Mouse (Mus musculus) stomach, postnatal 0 days (tissue): ENCODE results near the gene Stard3. TPM values are rescaled to one million over a fixed set of nuclear protein-coding genes. Genes with fewer than 3 reads are reported as not detected.
A peak's percentile ranks its signal among the peaks of the same experiment; 100 is the strongest.

ENCODE experiments used
- ATAC-seq: fragments of 200-750 bp; cut with Nextera tagmentation; 2 replicates; pipeline ENCODE4 v1.8.0; 2017; ENCODE audit not compliant: low FRiP score, low TSS enrichment
- DNase-seq: peaks from one replicate; pipeline ENCODE4 v3.0.0-alpha.2; 2016; ENCODE audit warnings: low spot score
- H3K27ac ChIP-seq: fragments of 300-500 bp; sonication (generic); replicated peaks from 2 replicates; pipeline ENCODE4 v1.5.1; 2014; ENCODE audit warnings: mild to moderate bottlenecking, control low read depth
- H3K27me3 ChIP-seq: fragments of 300-500 bp; sonication (generic); 2 replicates; pipeline ENCODE4 v1.6.1; 2014; ENCODE audit warnings: low read length; ENCODE audit not compliant: control insufficient read depth, insufficient read depth
- H3K36me3 ChIP-seq: fragments of 300-500 bp; sonication (generic); 2 replicates; pipeline ENCODE4 v1.6.1; 2014; ENCODE audit warnings: low read length, mixed read lengths; ENCODE audit not compliant: control insufficient read depth, insufficient read depth
- H3K4me1 ChIP-seq: fragments of 300-500 bp; sonication (generic); replicated peaks from 2 replicates; pipeline ENCODE4 v1.6.1; 2014; ENCODE audit warnings: antibody characterized with exemption; ENCODE audit not compliant: control insufficient read depth, insufficient read depth
- H3K4me2 ChIP-seq: fragments of 300-500 bp; sonication (generic); replicated peaks from 2 replicates; pipeline ENCODE4 v1.6.1; 2014; ENCODE audit warnings: low read depth, mild to moderate bottlenecking, control low read depth, moderate library complexity
- H3K4me3 ChIP-seq: fragments of 300-500 bp; sonication (generic); 2 replicates; pipeline ENCODE4 v1.5.1; 2014; ENCODE audit warnings: low read depth, low read length, control low read depth
- H3K9ac ChIP-seq: fragments of 300-500 bp; sonication (generic); 2 replicates; pipeline ENCODE4 v1.6.1; 2014; ENCODE audit warnings: mild to moderate bottlenecking, low read length, control low read depth, mixed read lengths
- H3K9me3 ChIP-seq: fragments of 300-500 bp; sonication (generic); 2 replicates; pipeline ENCODE4 v1.6.1; 2016; ENCODE audit warnings: low read length; ENCODE audit not compliant: control insufficient read depth
- CTCF ChIP-seq: IDR thresholded peaks from 2 replicates; pipeline ENCODE4 v1.5.1; 2016; ENCODE audit warnings: antibody characterized with exemption, low read depth, mild to moderate bottlenecking, moderate library complexity
- EP300 ChIP-seq: optimal IDR thresholded peaks from 2 replicates; pipeline ENCODE3; 2016; ENCODE audit warnings: antibody characterized with exemption
- WGBS: fragments of 180-500 bp; shearing (Covaris S2); extraction: QIAGEN DNeasy Blood & Tissue Kit; methylation state at CpG from one replicate; pipeline ENCODE4 v1.1.7; 2014; 5-methylcytosine and 5-hydroxymethylcytosine counted together
- polyA plus RNA-seq: library from polyadenylated mRNA; unstranded; fragments of >200 nt; fragmentation: Nextera tagmentation; extraction: Ambion mirVana; gene quantifications from 2 replicates; pipeline ENCODE4 v1.2.1, GENCODE M21; 2015

Gene Stard3
- polyA plus RNA-seq, 1 experiment from 2014 or later: 24.9 TPM

DNA sequence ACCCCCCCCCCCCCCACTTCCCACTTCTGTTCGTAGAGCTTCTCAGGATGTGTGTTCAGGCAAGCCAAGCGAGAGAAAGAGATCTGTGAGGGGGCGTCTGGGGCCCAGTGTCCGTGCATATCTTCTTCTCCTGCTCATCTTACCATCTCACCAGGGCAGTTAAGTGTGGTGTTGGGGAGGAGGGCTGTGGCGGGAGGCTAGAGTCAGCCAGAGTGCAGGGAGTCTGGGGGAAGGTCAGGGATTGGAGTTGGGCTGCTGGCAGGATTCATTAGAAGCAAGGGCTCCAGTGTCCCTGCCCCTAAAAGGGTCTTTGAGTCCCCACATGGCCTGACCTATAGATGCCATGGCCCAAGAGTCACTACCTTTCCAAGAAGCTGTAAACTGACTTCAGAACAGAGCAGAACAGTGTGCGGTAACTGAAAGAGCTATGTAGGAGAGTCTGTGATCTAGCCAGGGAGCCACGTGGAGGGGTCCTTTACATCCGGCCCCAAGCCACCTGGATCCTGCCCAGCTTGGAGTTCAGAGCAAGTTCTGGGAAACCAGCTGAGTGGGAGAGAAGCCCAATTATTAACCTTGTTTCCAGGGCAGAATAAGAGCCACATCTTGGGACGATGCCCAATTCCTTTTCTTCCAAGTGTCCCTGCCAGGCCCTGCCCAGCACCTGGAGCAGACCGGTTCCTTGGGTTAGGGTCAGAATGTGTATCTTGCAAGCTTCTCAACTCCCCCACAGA, 34.9 kb upstream of the Stard3 start:
- no peak overlapping the region for H3K27ac ChIP-seq
- no peak for ATAC-seq
- H3K36me3 ChIP-seq: no peaks in the 10 kb centered on the region
- H3K4me3 ChIP-seq: no peak overlapping the region
- H3K27me3 ChIP-seq: peaks cover 54% of the 10 kb centered on the region
- WGBS: 3% methylated on average over 10 of the region's 10 CpGs
- no peak overlapping the region for H3K4me2 ChIP-seq
- no peak overlapping the region for H3K9ac ChIP-seq
- no peaks in the 10 kb centered on the region for H3K9me3 ChIP-seq
- TF ChIP-seq EP300: no peak
- no peak for TF ChIP-seq CTCF
- DNase-seq: no peak
- no peaks in the 10 kb centered on the region; the same call in 1 of the 2 replicates for H3K4me1 ChIP-seq

GRCm38 (mm10) chr11:98323933-98324332, 34.2 kb upstream of the Stard3 start:
- peaks cover 56% of the 10 kb centered on the region for H3K27me3 ChIP-seq
- H3K4me2 ChIP-seq: no peak overlapping the region
- TF ChIP-seq EP300: no peak
- peak; percentile 17; the same call in 1 of the 2 replicates for TF ChIP-seq CTCF
- no peaks in the 10 kb centered on the region; the same call in 1 of the 2 replicates for H3K4me1 ChIP-seq
- no peaks in the 10 kb centered on the region for H3K9me3 ChIP-seq
- DNase-seq (peak; percentile 62), ATAC-seq (no peak)
- WGBS: 4% methylated on average over 9 of the region's 9 CpGs
- H3K4me3 ChIP-seq: no peak overlapping the region
- H3K9ac ChIP-seq: no peak overlapping the region
- H3K36me3 ChIP-seq: no peaks in the 10 kb centered on the region
- no peak overlapping the region for H3K27ac ChIP-seq

- H3K27me3 ChIP-seq: peaks cover 58% of the 10 kb centered on the region
- WGBS: 5% methylated on average over 14 of the region's 14 CpGs
Observed at GRCm38 (mm10) chr11:98325191-98325820, 32.9 kb upstream of the Stard3 start.

GRCm38 (mm10) chr11:98325821-98326218, 32.3 kb upstream of the Stard3 start:
- H3K27me3 ChIP-seq: peaks cover 58% of the 10 kb centered on the region
- no peak overlapping the region for H3K4me2 ChIP-seq
- H3K36me3 ChIP-seq: no peaks in the 10 kb centered on the region
- H3K4me1 ChIP-seq: no peaks in the 10 kb centered on the region; the same call in 1 of the 2 replicates
- 4% methylated on average over 22 of the region's 22 CpGs for WGBS
- no peak for DNase-seq
- H3K27ac ChIP-seq: no peak overlapping the region
- ATAC-seq: no peak
- H3K4me3 ChIP-seq: no peak overlapping the region
- TF ChIP-seq EP300 (no peak), CTCF (no peak)
- no peak overlapping the region for H3K9ac ChIP-seq
- no peaks in the 10 kb centered on the region for H3K9me3 ChIP-seq

More at GRCm38 (mm10) chr11:98325191-98325820, 32.9 kb upstream of the Stard3 start:
- Histone ChIP-seq H3K4me2 (no peak overlapping the region), H3K9ac (no peak overlapping the region), H3K36me3 (no peaks in the 10 kb centered on the region), H3K4me1 (no peaks in the 10 kb centered on the region; the same call in 1 of the 2 replicates), H3K9me3 (no peaks in the 10 kb centered on the region), H3K4me3 (no peak overlapping the region), H3K27ac (no peak overlapping the region)
- DNase-seq (no peak), ATAC-seq (no peak)
- TF ChIP-seq EP300 (no peak), CTCF (no peak)

DNA sequence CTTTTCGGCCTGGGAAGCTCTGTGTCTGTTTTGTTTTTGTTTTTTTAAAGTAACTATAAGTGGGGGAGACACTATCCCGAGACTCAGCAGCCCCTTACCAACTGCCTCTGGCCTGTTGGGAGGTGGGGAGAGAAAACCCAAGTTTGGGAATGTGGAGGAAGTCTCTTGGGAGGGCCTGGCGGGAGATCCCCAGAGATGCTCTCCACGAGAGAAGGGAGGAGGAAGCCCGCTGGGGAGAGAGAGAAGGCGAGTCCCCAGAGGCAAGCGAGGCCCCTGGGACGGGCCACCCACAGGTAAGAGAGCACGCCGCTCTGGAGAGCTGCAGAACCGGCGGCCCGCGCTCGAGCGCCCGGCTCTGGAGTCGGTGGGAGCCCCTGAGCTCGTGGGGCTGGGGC, 31.4 kb upstream of the Stard3 start:
- peak overlapping the region; percentile 28 for H3K4me3 ChIP-seq
- WGBS: 1% methylated on average over 19 of the region's 19 CpGs
- no peak for ATAC-seq

More for the DNA sequence above, 31.4 kb upstream of the Stard3 start:
- H3K4me2 ChIP-seq: no peak overlapping the region; the same call in 1 of the 2 replicates
- no peak for DNase-seq
- H3K9me3 ChIP-seq: no peaks in the 10 kb centered on the region
- no peak overlapping the region for H3K27ac ChIP-seq
- no peak overlapping the region for H3K9ac ChIP-seq
- H3K4me1 ChIP-seq: no peaks in the 10 kb centered on the region; the same call in 1 of the 2 replicates
- no peaks in the 10 kb centered on the region for H3K36me3 ChIP-seq
- no peak for TF ChIP-seq CTCF
- no peak for TF ChIP-seq EP300
- peaks cover 62% of the 10 kb centered on the region for H3K27me3 ChIP-seq
